Mouse (Mus musculus) small intestine, adult 2 months (tissue): Measurements from ENCODE around the gene Camta1. TPM values are rescaled to one million over a fixed set of nuclear protein-coding genes. Genes with fewer than 3 reads are reported as not detected.
A peak's percentile ranks its signal among the peaks of the same experiment; 100 is the strongest.

Experiments
- H3K27ac ChIP-seq: fragments of 200-500 bp; 2 replicates; pipeline ENCODE4 v1.5.1; 2012; ENCODE audit warnings: low read depth, low read length, control low read depth, inconsistent platforms; ENCODE audit not compliant: insufficient read depth
- H3K27me3 ChIP-seq: fragments of 200-500 bp; 2 replicates; pipeline ENCODE4 v1.6.1; 2012; ENCODE audit warnings: mild to moderate bottlenecking, moderate library complexity, low read length, inconsistent platforms; ENCODE audit not compliant: control insufficient read depth, insufficient read depth
- H3K36me3 ChIP-seq: fragments of 200-500 bp; 2 replicates; pipeline ENCODE4 v1.6.1; 2012; ENCODE audit warnings: mild to moderate bottlenecking, low read length, control low read depth, inconsistent platforms; ENCODE audit not compliant: control insufficient read depth, insufficient read depth
- H3K4me1 ChIP-seq: fragments of 200-500 bp; 2 replicates; pipeline ENCODE4 v1.6.1; 2012; ENCODE audit warnings: low read length, inconsistent platforms, mixed read lengths; ENCODE audit not compliant: control insufficient read depth, insufficient read depth, insufficient read length
- H3K4me3 ChIP-seq: fragments of 200-500 bp; 2 replicates; pipeline ENCODE4 v1.5.1; 2012; ENCODE audit warnings: low read depth, mild to moderate bottlenecking, control low read depth, inconsistent platforms, low read length, moderate library complexity
- CTCF ChIP-seq: fragments of 200-500 bp; IDR thresholded peaks from 2 replicates; pipeline ENCODE4 v1.5.1; 2012; ENCODE audit warnings: low read depth, mild to moderate bottlenecking, control low read depth, inconsistent platforms, low read length, moderate library complexity, mixed read lengths; ENCODE audit not compliant: insufficient replicate concordance, insufficient read length; ENCODE audit errors: extremely low read depth
- POLR2A ChIP-seq: fragments of 200-500 bp; IDR thresholded peaks from 2 replicates; pipeline ENCODE4 v1.6.1; 2012; ENCODE audit warnings: low read depth, mild to moderate bottlenecking, control low read depth, inconsistent platforms, low read length, moderate library complexity
- WGBS: fragments of 180-500 bp; shearing (Covaris S2); methylation state at CpG from one replicate; pipeline ENCODE4 v1.1.7; 2018; 5-methylcytosine and 5-hydroxymethylcytosine counted together
- polyA plus RNA-seq: library from polyadenylated mRNA; depleted of rRNA; stranded (reverse); fragments of >200 nt; gene quantifications from 2 replicates; pipeline ENCODE4 v1.2.3, GENCODE M21; 2012

The Camta1 gene
- polyA plus RNA-seq, 1 experiment, result 2.2 TPM

- no peak overlapping the region for H3K4me3 ChIP-seq
- H3K27ac ChIP-seq, result no peak overlapping the region
- 75% methylated on average over 8 of the region's 8 CpGs for WGBS
- H3K4me1 ChIP-seq, result peaks cover 6% of the 10 kb centered on the region; the same call in 1 of the 2 replicates
- no peaks in the 10 kb centered on the region for H3K27me3 ChIP-seq
- H3K36me3 ChIP-seq, result no peaks in the 10 kb centered on the region
- TF ChIP-seq CTCF (no peak), POLR2A (no peak)
Observed at GRCm38 (mm10) chr4:150921206-150921605, 940.5 kb downstream of the Camta1 start.

DNA sequence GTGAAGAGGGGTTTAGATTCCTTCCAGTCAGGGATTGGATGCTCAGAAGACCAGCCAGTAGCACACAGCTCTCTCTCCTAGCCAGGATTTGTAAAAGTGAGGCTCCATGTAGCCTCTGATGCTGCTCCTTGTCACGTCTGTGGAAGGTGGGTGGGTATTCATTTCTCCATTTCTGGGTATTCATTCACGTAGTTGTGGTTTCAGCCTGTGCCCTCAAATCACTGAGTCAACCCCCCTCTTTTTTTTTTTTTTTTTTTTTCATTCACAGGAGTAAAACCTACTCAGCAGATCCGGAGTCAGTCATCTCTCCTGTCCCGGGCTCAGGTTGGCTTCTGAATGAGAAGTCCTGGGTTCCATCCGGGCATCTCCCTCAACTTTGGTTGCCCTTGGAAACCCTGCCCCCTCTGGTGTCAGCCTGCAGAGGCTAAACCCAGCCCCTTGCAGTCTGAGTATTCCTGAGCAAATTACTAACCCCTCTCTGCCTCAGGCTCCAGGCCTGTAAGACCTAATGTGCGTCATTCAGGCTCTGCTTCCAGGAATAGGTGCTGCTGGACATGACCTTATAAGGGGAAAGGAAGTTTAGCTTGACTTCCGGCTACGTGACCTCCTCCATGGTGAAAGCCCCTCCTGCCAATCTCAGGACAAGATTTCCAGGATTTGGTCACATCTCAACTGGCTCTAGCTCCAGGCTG lies 944.2 kb downstream of the Camta1 start:
- Histone ChIP-seq H3K27me3 (no peaks in the 10 kb centered on the region), H3K27ac (no peak overlapping the region), H3K4me1 (peaks cover 11% of the 10 kb centered on the region; the same call in 1 of the 2 replicates), H3K36me3 (no peaks in the 10 kb centered on the region), H3K4me3 (no peak overlapping the region)
- 79% methylated on average over 8 of the region's 8 CpGs for WGBS
- TF ChIP-seq POLR2A (no peak), CTCF (no peak)

DNA sequence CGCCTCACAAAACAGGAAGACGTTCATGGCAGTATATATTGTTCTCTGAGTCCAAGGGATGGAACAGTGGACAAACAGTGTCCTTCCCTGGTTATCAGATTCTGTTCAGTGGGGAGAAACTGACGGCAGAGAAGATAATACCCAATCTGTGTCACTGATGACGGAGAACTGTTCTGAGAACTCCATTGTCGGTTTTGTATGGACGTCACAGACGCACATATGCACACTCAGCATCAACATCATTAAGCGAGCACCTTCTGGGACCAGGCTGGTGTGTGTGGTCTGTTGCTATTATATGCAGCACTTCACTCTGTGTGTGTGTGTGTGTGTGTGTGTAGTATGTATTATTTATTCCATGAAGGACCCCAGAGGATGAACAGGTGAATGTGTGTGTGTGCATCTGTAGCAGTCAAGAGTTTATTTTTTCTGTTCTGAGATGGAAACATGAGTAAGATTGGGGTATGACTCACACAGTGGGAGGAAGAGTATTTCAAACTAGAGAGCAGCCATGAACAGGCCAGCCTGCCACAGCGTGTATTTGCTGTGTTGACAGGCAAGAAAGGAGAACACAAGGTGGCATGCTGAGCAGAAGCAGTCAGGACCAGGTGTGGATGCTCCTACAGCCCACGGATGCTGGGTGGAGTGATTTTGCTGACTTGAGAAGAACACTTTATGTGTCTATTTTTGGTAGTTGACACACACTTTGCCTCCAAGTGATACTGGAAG lies 946.3 kb downstream of the Camta1 start:
- no peaks in the 10 kb centered on the region for H3K36me3 ChIP-seq
- H3K27me3 ChIP-seq, result no peaks in the 10 kb centered on the region
- peaks cover 8% of the 10 kb centered on the region; the same call in 1 of the 2 replicates for H3K4me1 ChIP-seq
- TF ChIP-seq CTCF (no peak), POLR2A (no peak)
- H3K4me3 ChIP-seq, result no peak overlapping the region
- H3K27ac ChIP-seq, result peak overlapping the region; percentile 81
- WGBS, result 32% methylated on average over 10 of the region's 10 CpGs

DNA sequence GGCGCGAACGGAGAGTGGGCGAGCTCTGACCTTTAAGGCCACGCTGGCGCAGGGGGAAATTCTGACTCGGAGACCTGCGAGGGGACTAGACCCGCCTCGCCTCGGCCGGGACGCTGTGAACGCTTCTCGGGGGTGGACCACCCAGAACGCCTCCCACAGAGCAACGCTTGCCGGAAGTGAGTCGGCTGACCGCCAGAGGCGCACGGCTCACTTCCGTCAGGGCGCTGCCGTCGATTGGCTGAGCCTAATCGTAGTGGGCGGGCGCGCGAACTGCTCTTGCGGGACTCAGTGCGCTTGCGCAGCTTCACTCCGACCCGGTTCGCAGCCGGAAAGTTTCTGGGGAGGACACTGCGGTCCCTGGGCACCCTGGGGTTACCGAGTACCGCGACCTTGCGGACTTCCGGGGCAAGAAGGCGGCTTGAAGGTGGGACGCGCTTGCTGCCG lies 947.4 kb downstream of the Camta1 start, which contains the start of the genes Park7 and Tnfrsf9:
Park7 (minus strand) TSS at position 148 of the 444 bp plus-strand sequence.
Tnfrsf9 (plus strand) TSS at position 273 of the 444 bp plus-strand sequence.
- Histone ChIP-seq H3K27me3 (no peaks in the 10 kb centered on the region), H3K27ac (peak within 1 kb of the TSS; percentile 81), H3K36me3 (no peaks in the 10 kb centered on the region), H3K4me1 (peaks cover 12% of the 10 kb centered on the region; the same call in 1 of the 2 replicates), H3K4me3 (peak within 1 kb of the TSS; percentile 85)
- WGBS, result under 1% methylated on average over 48 of the region's 48 CpGs
- TF ChIP-seq POLR2A (peak; percentile 88), CTCF (peak; percentile 58)

- no peak for TF ChIP-seq CTCF
- TF ChIP-seq POLR2A, result no peak
- no peaks in the 10 kb centered on the region for H3K36me3 ChIP-seq
- no peaks in the 10 kb centered on the region for H3K27me3 ChIP-seq
- WGBS, result 13% methylated on average over 12 of the region's 12 CpGs
- peak overlapping the region; percentile 85 for H3K4me3 ChIP-seq
- peaks cover 12% of the 10 kb centered on the region; the same call in 1 of the 2 replicates for H3K4me1 ChIP-seq
- H3K27ac ChIP-seq, result peak overlapping the region; percentile 74
Observed at GRCm38 (mm10) chr4:150913743-150914142, 947.9 kb downstream of the Camta1 start.

DNA sequence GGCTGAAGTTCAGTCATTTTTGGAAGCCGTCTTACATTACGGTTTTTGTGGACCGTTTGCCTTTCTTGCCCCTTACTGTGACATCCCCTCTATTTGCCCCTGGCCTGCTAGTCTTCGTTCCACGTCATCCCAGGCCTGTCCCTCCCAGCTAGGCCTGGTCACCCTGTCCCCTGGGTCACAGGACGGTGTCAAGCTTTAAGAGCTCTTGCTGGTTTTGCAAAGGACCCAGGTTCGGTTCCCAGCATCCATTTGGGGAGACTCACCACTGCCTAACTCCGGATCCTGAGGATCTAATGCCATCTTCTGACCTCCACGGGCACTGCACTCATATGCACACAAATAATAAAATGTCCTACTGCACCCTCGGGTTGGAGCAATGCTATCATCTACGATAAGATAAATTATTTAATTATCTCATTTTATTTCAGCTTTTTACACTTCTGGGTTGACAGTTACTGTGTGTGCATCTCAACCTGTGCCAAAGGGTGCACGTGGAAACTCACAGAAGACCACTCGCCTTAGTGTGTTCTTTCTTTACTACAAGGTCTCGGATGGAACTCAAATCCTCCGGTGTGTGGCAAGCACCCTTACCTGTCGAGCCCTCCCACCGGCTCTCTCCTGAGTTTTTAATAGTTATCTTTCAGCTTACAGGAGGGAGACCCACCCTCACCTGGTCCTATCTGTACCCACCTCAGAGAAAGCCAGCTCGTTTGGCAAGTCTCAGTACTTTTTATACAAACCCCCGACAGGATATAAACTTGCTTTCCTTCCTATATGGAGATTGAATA lies 951.3 kb downstream of the Camta1 start:
- TF ChIP-seq POLR2A (no peak), CTCF (no peak)
- Histone ChIP-seq H3K27me3 (no peaks in the 10 kb centered on the region), H3K27ac (peak overlapping the region; percentile 18), H3K36me3 (peaks cover 6% of the 10 kb centered on the region), H3K4me3 (peak overlapping the region; percentile 85), H3K4me1 (peaks cover 10% of the 10 kb centered on the region; the same call in 1 of the 2 replicates)
- WGBS, result 77% methylated on average over 19 of the region's 19 CpGs
